Mouse (Mus musculus) C2C12 (cell line): Measurements from ENCODE around the gene Cpn1.

Experiments
- CEBPB ChIP-seq: IDR thresholded peaks from one replicate; pipeline ENCODE4 v1.6.1; 2011; ENCODE audit warnings: low read depth, mild to moderate bottlenecking, control low read depth, moderate library complexity
- CTCF ChIP-seq: IDR thresholded peaks from one replicate; pipeline ENCODE4 v1.5.1; 2011; ENCODE audit not compliant: control insufficient read depth, insufficient read depth, insufficient read length
- FOSL1 ChIP-seq: IDR thresholded peaks from one replicate; pipeline ENCODE4 v1.8.0; 2011; ENCODE audit warnings: mild to moderate bottlenecking, low read length; ENCODE audit not compliant: poor library complexity, insufficient read depth, severe bottlenecking
- MAX ChIP-seq: IDR thresholded peaks from one replicate; pipeline ENCODE4 v1.6.1; 2011; ENCODE audit warnings: mild to moderate bottlenecking, control low read depth
- MYOD1 ChIP-seq: IDR thresholded peaks from one replicate; pipeline ENCODE4 v1.6.1; 2011; ENCODE audit warnings: low read depth; ENCODE audit not compliant: control insufficient read depth, insufficient read length
- MYOG ChIP-seq: IDR thresholded peaks from one replicate; pipeline ENCODE4 v1.6.1; 2011; ENCODE audit not compliant: control insufficient read depth, insufficient read length; ENCODE audit errors: extremely low read depth
- USF1 ChIP-seq: IDR thresholded peaks from one replicate; pipeline ENCODE4 v1.6.1; 2011; ENCODE audit warnings: low read depth, mild to moderate bottlenecking, control low read depth, moderate library complexity

DNA sequence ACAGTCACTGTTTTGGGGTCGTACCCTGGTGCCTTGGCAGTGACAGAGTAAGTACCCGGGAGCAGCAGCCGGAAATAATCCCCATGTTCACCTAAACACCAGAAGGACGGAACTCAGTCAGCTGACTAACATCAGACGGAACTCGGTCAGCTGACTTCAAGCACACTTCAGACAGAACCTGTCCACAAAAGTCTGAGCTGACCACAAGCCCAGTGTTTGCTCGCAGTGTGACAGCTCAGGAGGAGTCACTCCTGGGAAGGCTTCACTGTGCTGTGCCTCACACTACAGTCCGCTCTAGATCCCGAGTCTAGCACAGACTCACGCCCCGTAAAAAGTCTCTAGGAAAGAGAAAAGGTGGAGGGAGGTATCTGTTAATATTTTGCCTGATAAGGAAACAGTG, 26.3 kb downstream of the Cpn1 start:
- TF ChIP-seq MYOD1 (no peak), MYOG (no peak), CTCF (no peak), MAX (no peak), USF1 (no peak), CEBPB (no peak), FOSL1 (no peak)
